Mouse (Mus musculus): ENCODE results near the gene Apobec1.

DNA sequence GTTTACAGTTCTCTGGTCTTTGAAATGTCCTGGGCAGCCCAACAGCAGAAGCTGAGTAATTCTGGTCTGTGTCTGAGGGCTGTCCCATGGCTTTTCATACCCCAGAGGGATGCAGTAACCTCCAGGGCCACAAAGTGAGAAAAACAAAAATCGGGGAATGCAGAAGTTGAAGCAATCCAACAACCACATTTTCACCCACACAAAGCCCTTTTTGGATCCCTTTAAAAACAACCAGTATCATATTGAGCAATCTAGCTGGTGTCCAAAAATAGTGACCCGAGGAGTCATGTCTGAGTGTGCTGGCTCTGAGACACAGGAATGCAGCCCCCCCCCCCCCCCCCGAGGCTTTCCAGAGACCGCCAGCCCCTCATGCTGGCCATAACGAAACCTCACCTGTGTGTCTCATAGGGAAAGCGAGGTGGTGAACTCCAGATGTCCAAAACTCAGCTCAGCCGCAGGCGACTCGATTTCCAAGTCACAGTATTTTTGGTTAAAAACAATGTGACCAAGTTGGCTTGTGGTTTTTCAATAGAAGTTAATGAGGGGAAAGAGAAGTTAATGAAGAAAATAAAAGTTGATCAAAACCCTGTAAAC, 56.9 kb downstream of the Apobec1 start:
- TF ChIP-seq EP300 (IDR thresholded peaks at IDR 0.05), result no peak
- no peak for TF ChIP-seq CTCF (IDR thresholded peaks at IDR 0.05)
